Mouse (Mus musculus) gastrocnemius, postnatal 10 days (tissue): ENCODE measurements around the gene Hoxb9. TPM values are rescaled to one million over a fixed set of nuclear protein-coding genes. Genes with fewer than 3 reads are reported as not detected.
A peak's percentile ranks its signal among the peaks of the same experiment; 100 is the strongest.

ENCODE experiments used
- DNase-seq: peaks from one replicate; pipeline ENCODE4 v3.0.0; 2021; ENCODE audit warnings: mixed read lengths
- microRNA-seq, 2 experiments: library from miRNA; unstranded; fragments of <30 nt; microRNA quantifications; one replicate each; pipeline ENCODE4 v1.2.0; 2021
- total RNA-seq, 2 experiments: library from RNA; stranded (reverse); gene quantifications; 2 replicates each; pipeline ENCODE4 v1.2.3; 2021

Gene Hoxb9
- total RNA-seq, 2 experiments from 2014 or later: 0.63 to 0.79 TPM

- no peak for DNase-seq
Observed at GRCm38 (mm10) chr11:96313806-96314428, 42.7 kb downstream of the Hoxb9 start.

GRCm38 (mm10) chr11:96314671-96315343 is 43.5 kb downstream of the Hoxb9 start:
- peak; percentile 31 for DNase-seq

- DNase-seq: no peak
Observed at GRCm38 (mm10) chr11:96315344-96315681, 44.1 kb downstream of the Hoxb9 start.

DNA sequence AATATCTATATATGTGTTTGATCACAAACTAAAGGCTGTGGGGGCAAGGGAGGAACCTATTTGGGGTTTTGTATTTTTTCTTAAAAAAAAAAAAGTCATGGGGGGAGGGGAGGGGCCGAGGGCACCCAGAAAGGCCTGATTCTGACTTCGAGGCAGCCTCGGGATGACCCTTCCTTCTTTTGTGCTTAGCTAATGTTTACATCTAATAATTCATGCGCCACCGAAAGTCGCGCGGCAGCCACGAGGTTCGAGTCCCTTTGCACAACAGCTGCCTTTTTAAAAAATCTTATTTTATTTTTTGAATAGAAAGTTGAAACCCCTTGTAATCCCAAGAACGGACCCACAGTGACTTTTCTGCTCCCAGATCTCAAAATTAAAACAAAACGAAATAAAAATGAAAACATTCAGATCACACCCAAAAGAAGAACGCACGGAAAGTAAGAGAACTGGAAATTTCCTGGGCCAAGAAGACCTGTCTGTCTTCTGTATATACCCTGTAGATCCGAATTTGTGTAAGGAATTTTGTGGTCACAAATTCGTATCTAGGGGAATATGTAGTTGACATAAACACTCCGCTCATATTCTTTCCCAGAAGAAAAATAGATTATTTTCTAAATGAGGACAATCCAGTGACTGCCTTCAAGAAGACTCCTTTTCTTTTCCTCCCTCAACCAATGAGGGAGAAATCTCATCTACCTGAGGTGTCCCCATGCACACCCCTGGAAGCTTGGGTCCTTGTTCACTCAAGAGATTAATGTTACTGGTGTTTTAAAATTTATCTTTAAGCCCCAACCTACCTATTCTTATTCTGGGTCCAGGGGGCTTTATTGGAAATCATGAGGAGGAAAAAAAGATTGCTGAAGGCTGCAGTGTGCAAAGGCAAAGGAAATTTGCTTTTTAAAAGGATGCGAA is 45.7 kb downstream of the Hoxb9 start:
- no peak for DNase-seq

DNA sequence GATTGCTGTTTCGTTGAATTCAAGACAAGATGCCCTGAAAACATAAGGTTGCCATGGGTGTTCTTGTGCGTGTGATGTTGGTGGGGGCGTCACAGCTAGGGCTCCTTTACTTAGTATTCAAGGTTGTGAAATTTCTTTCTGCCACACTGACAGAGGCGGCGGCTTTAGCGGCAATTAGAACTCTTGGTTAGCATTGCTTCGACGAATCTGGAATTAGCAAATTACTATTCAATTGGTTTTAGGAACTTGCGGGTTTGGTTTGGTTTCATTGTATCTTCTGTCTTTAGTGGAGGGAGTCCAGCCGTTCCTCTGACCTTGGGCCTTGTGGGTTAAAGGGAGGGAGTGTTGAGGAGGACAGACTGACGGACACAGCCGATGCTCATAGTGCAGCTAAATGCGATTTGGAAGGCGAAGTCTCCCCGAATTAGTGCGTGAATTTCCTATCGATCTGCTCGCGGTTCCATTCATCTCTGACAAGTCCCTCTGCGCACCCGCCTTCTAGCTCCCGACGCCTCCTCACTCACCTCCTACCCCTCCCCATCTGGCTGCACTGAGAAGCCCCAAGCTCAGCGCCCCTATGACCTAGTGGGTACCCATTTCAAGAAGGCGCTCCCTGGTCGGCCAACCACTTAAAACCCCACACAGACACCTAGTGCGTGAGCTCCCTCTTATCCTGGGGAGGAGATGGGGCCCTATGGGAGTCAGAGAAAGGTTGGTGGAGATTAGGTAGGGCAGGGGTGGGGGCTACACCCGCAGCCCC is 46.5 kb downstream of the Hoxb9 start, which contains the start of gene Hoxb4:
TSS of gene Hoxb4 (plus strand) at position 660 of the 760 bp plus-strand sequence.
- no peak for DNase-seq

DNA sequence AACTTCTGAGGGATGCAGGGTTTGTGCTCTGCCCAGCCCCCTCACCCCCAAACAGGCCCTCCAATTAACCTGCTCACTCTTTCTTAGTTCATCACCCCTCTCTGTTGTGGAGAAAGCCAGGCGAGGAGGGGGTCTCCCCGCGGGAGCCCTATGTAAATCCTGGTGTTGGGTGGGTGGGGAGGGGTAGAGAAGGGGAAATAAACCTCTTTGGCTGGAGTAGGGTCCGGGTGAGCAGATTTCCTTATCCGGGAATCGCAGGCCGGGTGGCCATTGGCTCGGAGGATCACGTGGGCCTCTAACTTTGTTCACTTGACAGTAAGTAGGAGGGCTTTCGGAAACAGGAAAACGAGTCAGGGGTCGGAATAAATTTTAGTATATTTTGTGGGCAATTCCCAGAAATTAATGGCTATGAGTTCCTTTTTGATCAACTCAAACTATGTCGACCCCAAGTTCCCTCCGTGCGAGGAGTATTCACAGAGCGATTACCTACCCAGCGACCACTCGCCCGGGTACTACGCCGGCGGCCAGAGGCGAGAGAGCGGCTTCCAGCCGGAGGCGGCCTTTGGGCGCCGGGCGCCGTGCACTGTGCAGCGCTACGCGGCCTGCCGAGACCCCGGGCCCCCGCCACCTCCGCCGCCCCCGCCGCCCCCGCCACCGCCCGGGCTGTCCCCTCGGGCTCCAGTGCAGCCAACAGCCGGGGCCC is 47.3 kb downstream of the Hoxb9 start:
- DNase-seq: no peak

GRCm38 (mm10) chr11:96319071-96319902 is 48.0 kb downstream of the Hoxb9 start:
- DNase-seq: no peak

- DNase-seq: no peak
Observed at GRCm38 (mm10) chr11:96319910-96320309, 48.7 kb downstream of the Hoxb9 start.

GRCm38 (mm10) chr11:96320688-96321087 is 49.4 kb downstream of the Hoxb9 start:
- DNase-seq: no peak

DNA sequence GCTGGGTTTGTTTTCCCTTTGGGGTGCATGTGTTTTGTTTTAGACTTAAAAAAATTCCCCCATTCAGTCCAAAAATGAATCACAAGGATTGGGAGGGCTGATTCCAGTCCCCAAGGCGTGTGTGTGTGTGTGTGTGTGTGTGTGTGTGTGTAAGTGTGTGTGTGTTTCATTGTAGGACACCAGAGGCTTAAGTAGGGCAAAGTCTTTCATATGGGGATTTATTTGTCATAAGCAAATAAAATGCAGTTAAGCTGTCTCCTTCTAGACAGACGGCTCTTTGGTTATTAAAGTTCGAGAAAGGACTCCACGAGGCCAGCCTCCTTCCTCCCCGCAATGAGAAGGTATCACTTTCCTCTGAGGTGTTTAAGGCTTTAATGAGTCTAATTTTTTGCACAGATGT is 50.6 kb downstream of the Hoxb9 start:
- DNase-seq: no peak

- DNase-seq: no peak
Observed at GRCm38 (mm10) chr11:96322738-96323137, 51.5 kb downstream of the Hoxb9 start.

DNA sequence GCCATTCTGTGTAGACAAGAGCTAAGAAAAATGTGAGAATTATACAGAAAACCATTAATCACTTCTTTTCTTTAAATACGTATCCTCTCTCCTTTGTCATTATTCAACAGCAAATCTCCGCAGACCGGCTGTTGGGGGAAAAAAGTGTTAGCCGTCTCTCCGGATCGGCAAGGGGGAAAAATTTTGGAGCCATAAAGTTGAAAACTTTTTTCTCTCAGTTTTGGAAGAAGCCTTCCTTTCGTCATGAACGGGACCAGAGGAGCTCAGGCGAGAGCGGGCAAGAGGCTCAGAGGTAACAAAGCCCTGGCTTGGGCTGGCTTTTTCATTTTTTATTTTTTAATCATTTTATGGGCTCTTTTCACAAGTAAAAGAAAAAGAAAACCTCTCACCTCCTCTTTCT is 51.9 kb downstream of the Hoxb9 start, which contains the start of gene Hoxb3:
TSS of gene Hoxb3 (plus strand) at position 173 of the 400 bp plus-strand sequence.
- no peak for DNase-seq

- DNase-seq: no peak
Observed at GRCm38 (mm10) chr11:96324125-96324524, 52.9 kb downstream of the Hoxb9 start.

DNA sequence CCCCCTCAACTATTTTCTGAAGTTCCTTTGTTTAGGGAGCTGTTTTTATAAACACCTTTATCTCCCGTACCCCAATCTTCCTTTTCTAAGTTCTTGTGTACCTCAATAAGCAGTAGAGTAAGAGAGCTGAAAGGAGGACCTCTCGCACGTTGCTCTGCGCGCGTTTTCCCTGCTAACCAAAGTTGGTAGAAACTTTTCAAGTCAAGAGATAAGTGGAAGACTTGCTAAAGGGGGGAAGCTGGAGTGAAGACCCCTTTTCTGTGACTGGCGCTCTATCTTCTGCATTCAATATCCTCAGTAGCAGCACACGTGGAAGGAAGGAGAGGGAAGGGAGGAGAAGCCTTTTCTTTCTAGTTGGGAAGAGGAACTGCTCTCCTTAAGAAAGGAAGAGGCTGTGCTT is 53.7 kb downstream of the Hoxb9 start:
- no peak for DNase-seq

GRCm38 (mm10) chr11:96325747-96326212 is 54.5 kb downstream of the Hoxb9 start:
- DNase-seq: no peak

Small RNA genes lying within 50 kb of the gene (microRNA-seq; reads per million reads assigned to microRNA genes)
- gene Mir10a (3,300 to 4,206 reads per million in 2 experiments), gene Mir196a-1 (6.0 to 11.5 reads per million in 2 experiments)

Other genes with a start within 250 kb of the Hoxb9 start
- not detected for gene Gip, start 246.9 kb upstream of the Hoxb9 start, total RNA-seq
- 10 to 100 TPM; 31.6 to 34.5 TPM for gene Snf8, start 236.6 kb upstream of the Hoxb9 start, total RNA-seq
- gene Ube2z, start 206.1 kb upstream of the Hoxb9 start, total RNA-seq: 10 to 100 TPM; 24.2 to 29.8 TPM
- gene Atp5g1, start 195.8 kb upstream of the Hoxb9 start, total RNA-seq: 1,000 to 10,000 TPM; 1,118 to 1,302 TPM
- gene Calcoco2, start 159.5 kb upstream of the Hoxb9 start, total RNA-seq: not detected
- not detected for gene Ttll6, start 137.7 kb upstream of the Hoxb9 start, total RNA-seq
- not detected for gene Hoxb13, start 77.1 kb upstream of the Hoxb9 start, total RNA-seq
- 1 to 10 TPM in 1 of 2 experiments, under 1 TPM in 1; 0.92 to 1.9 TPM for gene Hoxb8, start 10.4 kb downstream of the Hoxb9 start, total RNA-seq
- gene Hoxb7, start 15.2 kb downstream of the Hoxb9 start, total RNA-seq: 1 to 10 TPM; 1.6 to 1.9 TPM
- 1 to 10 TPM in 1 of 2 experiments, under 1 TPM in 1; 0.56 to 2.0 TPM for gene Hoxb6, start 21.0 kb downstream of the Hoxb9 start, total RNA-seq
- 1 to 10 TPM in 1 of 2 experiments, under 1 TPM in 1; 0.89 to 1.3 TPM for gene Hoxb5, start 31.9 kb downstream of the Hoxb9 start, total RNA-seq
- 1 to 10 TPM in 1 of 2 experiments, under 1 TPM in 1; 0.45 to 1.1 TPM for gene Hoxb4, start 46.8 kb downstream of the Hoxb9 start, total RNA-seq
- 1 to 10 TPM in 1 of 2 experiments, under 1 TPM in 1; 0.89 to 1.6 TPM for gene Hoxb3, start 51.9 kb downstream of the Hoxb9 start, total RNA-seq
- 1 to 10 TPM in 1 of 2 experiments, under 1 TPM in 1; 0.66 to 1.3 TPM for gene Hoxb2, start 79.1 kb downstream of the Hoxb9 start, total RNA-seq
- gene Hoxb1, start 94.3 kb downstream of the Hoxb9 start, total RNA-seq: not detected
- gene Skap1, start 193.1 kb downstream of the Hoxb9 start, total RNA-seq: under 1 TPM; 0.16 to 0.19 TPM